Mouse (Mus musculus) cerebellum, adult 2 months (tissue): ENCODE data around the gene Fam117b. TPM values are rescaled to one million over a fixed set of nuclear protein-coding genes. Genes with fewer than 3 reads are reported as not detected.

ENCODE experiments used
- DNase-seq, 2 experiments: peaks; one replicate each; pipeline ENCODE4 v3.0.0; 2021
- H3K27ac ChIP-seq: fragments of 200-500 bp; 2 replicates; pipeline ENCODE4 v1.5.1; 2012; ENCODE audit warnings: low read length, control low read depth, inconsistent platforms; ENCODE audit not compliant: insufficient read depth
- H3K27me3 ChIP-seq: fragments of 200-500 bp; 2 replicates; pipeline ENCODE4 v1.6.1; 2012; ENCODE audit warnings: inconsistent platforms, mild to moderate bottlenecking, low read length, moderate library complexity; ENCODE audit not compliant: control insufficient read depth, insufficient read depth
- H3K4me1 ChIP-seq: fragments of 200-500 bp; 2 replicates; pipeline ENCODE4 v1.6.1; 2011; ENCODE audit warnings: low read length; ENCODE audit not compliant: control insufficient read depth, insufficient read depth
- H3K4me3 ChIP-seq: fragments of 200-500 bp; replicated peaks from 2 replicates; pipeline ENCODE3; 2011; ENCODE audit warnings: mild to moderate bottlenecking, low read depth, low read length, control low read depth; ENCODE audit not compliant: insufficient read depth
- CTCF ChIP-seq: fragments of 200-500 bp; IDR thresholded peaks from 2 replicates; pipeline ENCODE4 v1.5.1; 2011; ENCODE audit warnings: low read depth, mild to moderate bottlenecking, control low read depth, low read length, moderate library complexity, borderline replicate concordance; ENCODE audit not compliant: insufficient read depth
- POLR2A ChIP-seq: fragments of 200-500 bp; IDR thresholded peaks from 2 replicates; pipeline ENCODE4 v1.6.1; 2011; ENCODE audit warnings: low read length, control low read depth, borderline replicate concordance; ENCODE audit not compliant: insufficient read depth
- WGBS: fragments of 180-500 bp; shearing (Covaris S2); methylation state at CpG from one replicate; pipeline ENCODE4 v1.1.7; 2018; 5-methylcytosine and 5-hydroxymethylcytosine counted together
- polyA plus RNA-seq: library from polyadenylated mRNA; depleted of rRNA; stranded (reverse); fragments of >200 nt; gene quantifications from 2 replicates; pipeline ENCODE4 v1.2.3, GENCODE M21; 2012; rRNA removed

Fam117b gene
- 27.8 and 27.9 TPM in 2 replicates for polyA plus RNA-seq

- TF ChIP-seq POLR2A = peak; percentile 71
- TF ChIP-seq CTCF = no peak
Observed at GRCm38 (mm10) chr1:59912413-59913157, at the start of gene Fam117b. TSS of gene Fam117b (plus strand) at chr1:59913006.

DNA sequence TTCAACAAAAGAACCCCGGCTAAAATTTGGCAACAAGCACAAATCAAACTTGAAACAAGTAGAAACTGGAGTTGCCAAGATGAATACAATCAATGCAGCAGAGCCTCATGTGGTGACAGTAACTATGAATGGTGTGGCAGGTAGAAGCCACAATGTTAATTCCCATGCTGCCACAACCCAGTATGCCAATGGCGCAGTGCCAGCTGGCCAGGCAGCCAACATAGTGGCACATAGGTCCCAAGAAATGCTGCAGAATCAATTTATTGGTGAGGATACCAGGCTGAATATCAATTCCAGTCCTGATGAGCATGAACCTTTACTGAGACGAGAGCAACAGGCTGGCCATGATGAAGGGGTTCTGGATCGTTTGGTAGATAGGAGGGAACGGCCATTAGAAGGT lies 44.8 kb upstream of the Fam117b start:
- no peaks in the 10 kb centered on the region for H3K4me1 ChIP-seq
- DNase-seq = peak in 1 of 2 experiments; percentile 14
- H3K27ac ChIP-seq = no peak overlapping the region
- no peaks in the 10 kb centered on the region for H3K27me3 ChIP-seq
- H3K4me3 ChIP-seq = no peak overlapping the region
- WGBS = 86% methylated on average over 5 of the region's 5 CpGs
- TF ChIP-seq CTCF = no peak
- TF ChIP-seq POLR2A = no peak

More at GRCm38 (mm10) chr1:59912413-59913157, at the start of gene Fam117b:
- Histone ChIP-seq H3K27ac (peak within 1 kb of the TSS; percentile 93), H3K4me1 (no peaks in the 10 kb centered on the region; the same call in 1 of the 2 replicates), H3K4me3 (peak within 1 kb of the TSS; percentile 88), H3K27me3 (no peaks in the 10 kb centered on the region)
- peak; percentile 97 to 98 for DNase-seq
- under 1% methylated on average over 72 of the region's 72 CpGs for WGBS

- 86% methylated on average over 3 of the region's 3 CpGs for WGBS
- H3K27ac ChIP-seq = no peak overlapping the region
- no peak for DNase-seq
- no peaks in the 10 kb centered on the region for H3K27me3 ChIP-seq
- TF ChIP-seq POLR2A (no peak), CTCF (0 out of 2 replicates have a peak, but pooled peaks have one; percentile 4)
- H3K4me1 ChIP-seq = no peaks in the 10 kb centered on the region
- no peak overlapping the region for H3K4me3 ChIP-seq
Observed at GRCm38 (mm10) chr1:59874023-59874422, 38.8 kb upstream of the Fam117b start.

GRCm38 (mm10) chr1:59878098-59878497 lies 34.7 kb upstream of the Fam117b start:
- no peaks in the 10 kb centered on the region for H3K27me3 ChIP-seq
- no peak overlapping the region for H3K4me3 ChIP-seq
- DNase-seq = no peak
- TF ChIP-seq POLR2A (no peak), CTCF (no peak)
- H3K27ac ChIP-seq = no peak overlapping the region
- 95% methylated on average over 7 of the region's 7 CpGs for WGBS
- H3K4me1 ChIP-seq = no peaks in the 10 kb centered on the region

DNA sequence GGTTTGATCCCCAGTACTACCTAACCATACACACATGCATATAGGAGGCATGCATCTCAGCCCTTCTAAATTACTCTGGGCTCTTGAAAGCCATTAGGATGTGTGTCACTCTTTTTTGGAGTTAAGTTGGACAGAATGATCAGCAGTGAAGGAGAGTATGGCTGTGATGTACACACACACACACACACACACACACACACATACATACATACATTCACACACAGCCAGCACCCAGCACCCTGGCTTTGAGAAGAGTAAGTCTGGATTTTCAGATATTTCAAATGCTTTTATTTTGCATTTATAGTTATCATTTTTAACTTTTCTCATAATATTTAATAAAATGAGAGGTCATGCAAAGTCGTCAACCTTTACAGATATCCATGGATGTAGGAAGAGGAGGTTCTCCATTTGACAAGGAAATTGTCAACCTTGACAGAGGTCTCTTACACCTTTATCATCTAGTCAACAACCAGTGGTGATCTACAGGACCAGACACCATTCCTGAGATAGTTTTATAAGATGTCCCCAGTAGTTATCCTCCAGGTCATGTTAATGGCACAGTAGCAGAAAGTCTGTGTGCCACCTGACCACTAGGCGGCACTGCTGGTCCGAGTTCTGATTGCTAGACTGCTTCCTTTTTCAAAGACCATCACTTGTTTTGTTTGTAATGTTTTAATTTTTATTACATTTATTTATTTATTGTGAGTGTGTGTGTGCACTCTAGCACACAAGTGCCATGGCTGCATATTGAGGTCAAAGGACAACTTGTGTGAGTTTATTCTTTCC lies 29.3 kb upstream of the Fam117b start:
- Histone ChIP-seq H3K4me1 (no peaks in the 10 kb centered on the region), H3K27me3 (no peaks in the 10 kb centered on the region), H3K4me3 (no peak overlapping the region), H3K27ac (no peak overlapping the region)
- TF ChIP-seq POLR2A (no peak), CTCF (peak; percentile 93)
- peak; percentile 62 to 75 for DNase-seq
- 34% methylated on average over 3 of the region's 3 CpGs for WGBS

- H3K4me1 ChIP-seq = no peaks in the 10 kb centered on the region
- 46% methylated on average over 4 of the region's 4 CpGs for WGBS
- no peaks in the 10 kb centered on the region for H3K27me3 ChIP-seq
- H3K27ac ChIP-seq = no peak overlapping the region
- no peak for DNase-seq
- no peak overlapping the region for H3K4me3 ChIP-seq
- TF ChIP-seq POLR2A (no peak), CTCF (no peak)
Observed at GRCm38 (mm10) chr1:59886899-59887298, 25.9 kb upstream of the Fam117b start.

DNA sequence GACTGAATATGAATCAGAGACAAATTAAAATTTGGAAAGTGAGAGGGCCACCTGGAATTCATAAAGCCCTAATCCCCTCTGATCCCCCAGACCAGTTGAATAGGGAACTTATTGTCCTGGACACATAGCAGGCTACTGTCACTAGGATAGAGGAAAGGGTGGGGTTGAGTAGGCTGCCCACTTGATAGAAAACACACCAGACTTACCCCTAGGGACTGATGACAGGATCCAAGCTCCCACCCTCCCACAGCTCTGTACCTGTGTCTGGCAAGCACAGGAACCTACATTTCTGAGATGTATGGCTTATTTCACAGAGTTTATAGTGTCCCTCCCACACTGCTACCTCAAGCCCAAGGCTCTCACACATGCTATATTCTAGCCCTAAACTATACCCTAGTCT lies 24.8 kb upstream of the Fam117b start:
- no peaks in the 10 kb centered on the region for H3K4me1 ChIP-seq
- no peak overlapping the region for H3K27ac ChIP-seq
- no peak overlapping the region for H3K4me3 ChIP-seq
- DNase-seq = no peak
- H3K27me3 ChIP-seq = no peaks in the 10 kb centered on the region
- no peak for TF ChIP-seq CTCF
- no peak for TF ChIP-seq POLR2A

DNA sequence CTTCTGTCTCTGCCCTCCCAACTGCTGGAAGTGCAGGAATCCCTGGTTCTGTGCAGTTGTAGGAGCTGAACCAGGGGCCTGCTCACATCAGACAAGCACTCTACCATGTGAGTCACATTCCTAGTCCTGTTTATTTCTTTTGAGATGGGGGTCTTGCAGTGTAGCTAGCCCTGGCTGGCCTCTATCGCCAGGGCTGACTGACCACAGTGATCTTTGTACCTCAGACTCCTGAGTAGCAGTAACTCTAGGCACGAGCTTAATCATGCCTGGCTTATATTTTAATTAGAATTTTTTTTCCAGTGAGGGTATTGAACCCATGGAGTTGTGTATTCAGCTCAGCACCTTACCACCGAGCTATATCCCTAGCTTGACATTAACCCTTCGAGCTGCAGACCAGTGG lies 21.6 kb upstream of the Fam117b start:
- DNase-seq = no peak
- 77% methylated on average over 4 of the region's 4 CpGs for WGBS
- TF ChIP-seq CTCF (no peak), POLR2A (no peak)
- Histone ChIP-seq H3K4me3 (no peak overlapping the region), H3K27ac (no peak overlapping the region), H3K4me1 (no peaks in the 10 kb centered on the region), H3K27me3 (no peaks in the 10 kb centered on the region)
